Mouse (Mus musculus) brain, embryonic 14.5 days (tissue): Measurements from ENCODE around the gene Nectin2.

Source experiments
- CTCF ChIP-seq: fragments of 200-500 bp; IDR thresholded peaks from 2 replicates; pipeline ENCODE4 v1.5.1; 2012; ENCODE audit warnings: inconsistent platforms, mild to moderate bottlenecking, moderate library complexity, borderline replicate concordance; ENCODE audit not compliant: insufficient read depth, insufficient read length; ENCODE audit errors: extremely low read depth
- POLR2A ChIP-seq: fragments of 200-500 bp; IDR thresholded peaks from 2 replicates; pipeline ENCODE4 v1.6.1; 2012; ENCODE audit warnings: mild to moderate bottlenecking, inconsistent platforms, borderline replicate concordance; ENCODE audit not compliant: poor library complexity, insufficient read depth, insufficient read length, severe bottlenecking; ENCODE audit errors: extremely low read depth

GRCm38 (mm10) chr7:19676662-19677061 lies 73.6 kb downstream of the Nectin2 start:
- TF ChIP-seq CTCF = no peak
- TF ChIP-seq POLR2A = no peak
